Mouse (Mus musculus) cerebellum, postnatal 36 days (tissue): ENCODE data around the gene Sorbs1.

ENCODE experiments used
- DNase-seq, 2 experiments: peaks; one replicate each; pipeline ENCODE4 v3.0.0; 2021 to 2022; ENCODE audit warnings: mixed read lengths in 2 of 2

The Sorbs1 gene

GRCm38 (mm10) chr19:40297798-40298144 lies 215.8 kb downstream of the Sorbs1 start:
- DNase-seq, result no peak

- DNase-seq, result no peak
These were observed 216.3 kb downstream of the Sorbs1 start for GRCm38 (mm10) chr19:40297078-40297797.

GRCm38 (mm10) chr19:40294231-40294630 lies 219.3 kb downstream of the Sorbs1 start:
- peak; percentile 66 to 67 for DNase-seq

GRCm38 (mm10) chr19:40293791-40294190 lies 219.8 kb downstream of the Sorbs1 start:
- DNase-seq, result no peak

GRCm38 (mm10) chr19:40290099-40290724 lies 223.4 kb downstream of the Sorbs1 start:
- DNase-seq, result no peak

GRCm38 (mm10) chr19:40288415-40288814 lies 225.2 kb downstream of the Sorbs1 start:
- no peak for DNase-seq

GRCm38 (mm10) chr19:40284704-40285103 lies 228.9 kb downstream of the Sorbs1 start:
- no peak for DNase-seq

- DNase-seq, result no peak
These were observed 230.2 kb downstream of the Sorbs1 start for GRCm38 (mm10) chr19:40283415-40283814.

GRCm38 (mm10) chr19:40278372-40279023 lies 235.1 kb downstream of the Sorbs1 start:
- no peak for DNase-seq

- DNase-seq, result no peak
These were observed 236.1 kb downstream of the Sorbs1 start for GRCm38 (mm10) chr19:40277494-40277893.

- DNase-seq, result no peak
These were observed 238.0 kb downstream of the Sorbs1 start for GRCm38 (mm10) chr19:40275401-40276188.

- no peak for DNase-seq
These were observed 240.9 kb downstream of the Sorbs1 start for GRCm38 (mm10) chr19:40272674-40273073.

- peak; percentile 20 to 24 for DNase-seq
These were observed 242.2 kb downstream of the Sorbs1 start, which contains the start of gene Pdlim1 for GRCm38 (mm10) chr19:40271308-40271892. Gene Pdlim1, minus strand, starts transcription at chr19:40271842.

GRCm38 (mm10) chr19:40270351-40271307 lies 242.9 kb downstream of the Sorbs1 start:
- DNase-seq, result peak in 1 of 2 experiments; percentile 5

- no peak for DNase-seq
These were observed 244.1 kb downstream of the Sorbs1 start for GRCm38 (mm10) chr19:40269526-40269925.

GRCm38 (mm10) chr19:40268493-40268892 lies 245.1 kb downstream of the Sorbs1 start:
- DNase-seq, result no peak

GRCm38 (mm10) chr19:40267380-40267779 lies 246.2 kb downstream of the Sorbs1 start:
- no peak for DNase-seq

GRCm38 (mm10) chr19:40259485-40259884 lies 254.1 kb downstream of the Sorbs1 start:
- DNase-seq, result no peak

- no peak for DNase-seq
These were observed 256.2 kb downstream of the Sorbs1 start for GRCm38 (mm10) chr19:40257396-40257795.

GRCm38 (mm10) chr19:40256376-40257050 lies 257.1 kb downstream of the Sorbs1 start:
- no peak for DNase-seq

GRCm38 (mm10) chr19:40255561-40255960 lies 258.0 kb downstream of the Sorbs1 start:
- no peak for DNase-seq
